Mouse (Mus musculus): ENCODE data around the gene Mid1.
"Not testable (repeated sequence)": the region's sequence is repeated elsewhere in the genome, so short reads cannot be mapped to it uniquely, and the experiment has no call there.

GRCm38 (mm10) chrX:170008179-170008467, 323.1 kb downstream of the Mid1 start:
- TF ChIP-seq GATA1 (IDR thresholded peaks at IDR 0.05; ENCODE audit: borderline replicate concordance, low read length); FLI1 (IDR thresholded peaks at IDR 0.05; ENCODE audit: low read length): not testable (repeated sequence)
